Mouse (Mus musculus): ENCODE measurements at regions not wholly inside any gene's neighbourhood (a gene's known extent, or its start where the extent isn't known, plus 50 kb on each side); places are given as distances from the start of the nearest gene placed in this dataset.
"Not testable (repeated sequence)": the region's sequence is repeated elsewhere in the genome, so short reads cannot be mapped to it uniquely, and the experiment has no call there.

DNA sequence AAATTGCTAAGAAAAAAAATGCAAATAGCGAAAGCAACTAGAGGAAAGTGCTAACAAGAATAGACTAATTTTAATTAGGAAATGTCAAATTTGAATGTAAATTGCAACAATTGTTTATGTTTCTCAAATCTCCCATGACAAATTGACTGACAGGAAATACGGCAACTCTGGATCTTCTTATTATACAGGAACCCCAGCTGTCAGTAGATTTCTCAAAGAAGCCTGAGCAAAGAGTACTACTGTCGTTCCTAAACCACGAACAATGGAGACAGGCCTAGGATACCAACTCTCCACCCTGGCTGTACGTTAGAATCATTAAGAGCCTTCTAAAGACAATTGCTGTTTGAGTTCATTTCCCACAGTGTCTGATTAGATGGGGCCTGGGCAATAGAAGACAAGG, 259.5 kb downstream of the Mef2c start:
- TF ChIP-seq CTCF (IDR thresholded peaks at IDR 0.05; ENCODE audit: extremely low read depth, insufficient read depth, insufficient read length, insufficient replicate concordance); POLR2A (IDR thresholded peaks at IDR 0.05; ENCODE audit: low read depth, low read length): not testable (repeated sequence)
